Mouse (Mus musculus): ENCODE data around the gene Kif27. TPM values are rescaled to one million over a fixed set of nuclear protein-coding genes. Genes with fewer than 3 reads are reported as not detected.

Gene Kif27
- polyA plus RNA-seq, 1 experiment, result not detected

- Histone ChIP-seq H3K4me1 (ENCODE audit: control insufficient read depth, insufficient read depth, low read length) (no peaks in the 10 kb centered on the region), H3K4me3 (ENCODE audit: insufficient read depth, low read depth, low read length) (no peak overlapping the region), H3K27ac (ENCODE audit: insufficient read depth, low read depth, low read length) (no peak overlapping the region)
- WGBS, result 84% methylated on average over 9 of the region's 9 CpGs
- TF ChIP-seq CTCF (IDR thresholded peaks at IDR 0.05; ENCODE audit: insufficient read depth, low read depth, low read length), result no peak
- no peak for TF ChIP-seq POLR2A (IDR thresholded peaks at IDR 0.05; ENCODE audit: insufficient read depth, low read depth, low read length)
Observed at GRCm38 (mm10) chr13:58302421-58303145, 56.3 kb downstream of the Kif27 start.

DNA sequence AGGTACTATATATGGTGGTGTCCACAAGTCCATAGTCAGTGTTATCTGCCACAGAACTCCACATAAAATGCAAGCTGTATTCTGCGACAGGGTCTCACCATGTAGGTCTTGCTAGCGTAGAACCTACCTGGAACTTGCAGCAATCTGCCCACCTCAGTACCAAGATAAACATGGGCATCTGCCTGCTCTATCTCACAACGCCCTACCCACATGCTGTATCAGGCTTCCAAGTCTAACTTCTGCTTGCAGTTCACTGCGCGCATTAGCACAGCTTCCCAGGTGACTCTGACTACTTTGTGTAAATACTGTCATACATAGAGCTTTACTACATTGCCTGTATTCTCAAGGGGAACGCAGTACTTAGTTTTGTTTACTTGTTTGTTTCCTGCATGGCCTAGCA lies 57.0 kb downstream of the Kif27 start:
- WGBS, result 98% methylated on average over 6 of the region's 6 CpGs
- TF ChIP-seq CTCF (IDR thresholded peaks at IDR 0.05; ENCODE audit: insufficient read depth, low read depth, low read length) (no peak), POLR2A (IDR thresholded peaks at IDR 0.05; ENCODE audit: insufficient read depth, low read depth, low read length) (no peak)

DNA sequence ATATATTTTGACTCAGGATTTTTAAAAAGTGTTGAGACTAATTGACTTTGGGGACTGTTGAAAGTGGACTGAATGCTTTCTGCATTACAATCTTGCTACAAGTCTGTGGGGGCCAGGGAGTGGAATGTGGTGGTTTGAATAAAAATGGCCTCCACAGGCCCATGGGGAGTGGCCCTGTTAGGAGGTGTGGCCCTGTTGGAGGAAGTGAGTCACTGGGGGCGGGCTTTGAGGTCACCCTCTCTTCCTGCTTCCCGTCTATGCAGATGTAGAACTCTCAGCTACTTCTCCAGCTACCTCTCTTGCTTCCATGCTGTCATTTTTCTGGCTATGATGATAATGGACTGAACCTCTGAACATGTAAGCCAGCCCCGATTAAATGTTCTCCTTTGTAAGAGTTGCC lies 60.2 kb downstream of the Kif27 start:
- H3K4me3 ChIP-seq (ENCODE audit: insufficient read depth, low read depth, low read length), result no peak overlapping the region
- no peak for TF ChIP-seq POLR2A (IDR thresholded peaks at IDR 0.05; ENCODE audit: insufficient read depth, low read depth, low read length)
- no peak for TF ChIP-seq CTCF (IDR thresholded peaks at IDR 0.05; ENCODE audit: insufficient read depth, low read depth, low read length)
- no peaks in the 10 kb centered on the region for H3K4me1 ChIP-seq (ENCODE audit: control insufficient read depth, insufficient read depth, low read length)
- no peak overlapping the region for H3K27ac ChIP-seq (ENCODE audit: insufficient read depth, low read depth, low read length)
- 91% methylated on average over 3 of the region's 3 CpGs for WGBS

More for the DNA sequence above, 57.0 kb downstream of the Kif27 start:
- Histone ChIP-seq H3K27ac (ENCODE audit: insufficient read depth, low read depth, low read length) (no peak overlapping the region), H3K4me3 (ENCODE audit: insufficient read depth, low read depth, low read length) (no peak overlapping the region), H3K4me1 (ENCODE audit: control insufficient read depth, insufficient read depth, low read length) (no peaks in the 10 kb centered on the region)

DNA sequence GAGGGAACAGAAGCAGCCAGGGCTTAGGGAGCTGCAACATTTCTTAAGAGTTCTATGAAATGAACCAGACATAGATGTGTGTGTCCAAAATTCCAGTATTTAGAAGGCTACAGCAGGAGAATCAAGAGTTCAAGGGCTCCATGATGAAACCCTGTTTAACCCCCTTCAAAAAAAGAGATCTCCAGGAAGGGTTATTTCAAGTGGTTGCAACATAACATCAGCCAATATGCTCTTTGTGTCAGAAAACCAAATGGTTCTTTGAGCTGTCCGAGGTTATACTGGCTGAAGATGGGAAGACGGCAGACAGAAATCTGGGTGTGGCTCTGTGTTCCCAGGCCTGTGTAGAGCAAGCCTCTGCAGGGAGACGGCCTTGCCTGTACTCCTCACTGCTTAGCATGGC lies 63.3 kb downstream of the Kif27 start:
- Histone ChIP-seq H3K4me3 (ENCODE audit: insufficient read depth, low read depth, low read length) (no peak overlapping the region), H3K4me1 (ENCODE audit: control insufficient read depth, insufficient read depth, low read length) (no peaks in the 10 kb centered on the region), H3K27ac (ENCODE audit: insufficient read depth, low read depth, low read length) (no peak overlapping the region)
- TF ChIP-seq POLR2A (IDR thresholded peaks at IDR 0.05; ENCODE audit: insufficient read depth, low read depth, low read length) (no peak), CTCF (IDR thresholded peaks at IDR 0.05; ENCODE audit: insufficient read depth, low read depth, low read length) (no peak)
- WGBS, result 90% methylated on average over 3 of the region's 3 CpGs

DNA sequence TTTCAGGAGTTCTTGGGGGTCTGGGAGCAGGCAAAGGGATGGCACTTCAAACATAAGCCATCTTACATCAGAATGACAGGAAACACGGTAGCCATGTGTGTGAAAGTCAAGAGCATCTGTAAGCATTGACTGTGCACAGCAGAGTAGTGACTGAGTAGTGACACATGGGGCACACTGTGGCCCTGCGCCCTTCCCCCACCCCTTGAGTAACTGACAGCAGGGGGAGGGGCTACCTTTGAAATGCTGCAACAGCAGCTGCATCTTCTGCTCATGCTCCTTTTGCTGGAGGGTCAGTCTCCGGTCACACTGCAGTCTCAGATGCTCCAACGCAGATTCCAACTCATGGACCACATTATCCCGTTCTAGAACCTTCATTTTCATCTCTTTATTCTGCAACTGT lies 66.1 kb downstream of the Kif27 start:
- H3K4me1 ChIP-seq (ENCODE audit: control insufficient read depth, insufficient read depth, low read length), result no peaks in the 10 kb centered on the region
- no peak overlapping the region for H3K27ac ChIP-seq (ENCODE audit: insufficient read depth, low read depth, low read length)
- H3K4me3 ChIP-seq (ENCODE audit: insufficient read depth, low read depth, low read length), result no peak overlapping the region
- 56% methylated on average over 5 of the region's 5 CpGs for WGBS
- no peak for TF ChIP-seq CTCF (IDR thresholded peaks at IDR 0.05; ENCODE audit: insufficient read depth, low read depth, low read length)
- TF ChIP-seq POLR2A (IDR thresholded peaks at IDR 0.05; ENCODE audit: insufficient read depth, low read depth, low read length), result no peak

DNA sequence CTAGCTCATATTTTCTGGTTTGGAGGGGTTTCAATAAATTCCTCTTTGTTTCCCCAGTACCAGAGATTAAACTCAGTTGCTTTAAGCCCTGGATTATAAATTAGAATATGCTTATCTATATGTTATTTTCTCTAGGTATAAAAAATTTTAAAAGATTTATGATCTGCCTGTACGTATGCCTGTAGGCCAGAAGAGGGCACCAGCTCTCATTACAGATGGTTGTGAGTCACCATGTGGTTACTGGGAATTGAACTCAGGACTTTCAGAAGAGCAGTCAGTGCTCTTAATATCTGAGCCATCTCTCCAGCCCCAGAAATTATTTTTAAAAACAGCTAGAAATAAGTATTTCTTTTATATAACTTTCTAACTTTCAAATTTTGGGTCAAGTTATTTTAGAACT lies 69.6 kb downstream of the Kif27 start:
- Histone ChIP-seq H3K4me3 (ENCODE audit: insufficient read depth, low read depth, low read length) (no peak overlapping the region), H3K4me1 (ENCODE audit: control insufficient read depth, insufficient read depth, low read length) (no peaks in the 10 kb centered on the region), H3K27ac (ENCODE audit: insufficient read depth, low read depth, low read length) (no peak overlapping the region)
- TF ChIP-seq POLR2A (IDR thresholded peaks at IDR 0.05; ENCODE audit: insufficient read depth, low read depth, low read length), result no peak
- no peak for TF ChIP-seq CTCF (IDR thresholded peaks at IDR 0.05; ENCODE audit: insufficient read depth, low read depth, low read length)
- 89% methylated on average over 1 of the region's 1 CpGs for WGBS

- Histone ChIP-seq H3K4me3 (ENCODE audit: insufficient read depth, low read depth, low read length) (no peak overlapping the region), H3K4me1 (ENCODE audit: control insufficient read depth, insufficient read depth, low read length) (no peaks in the 10 kb centered on the region), H3K27ac (ENCODE audit: insufficient read depth, low read depth, low read length) (no peak overlapping the region)
- TF ChIP-seq CTCF (IDR thresholded peaks at IDR 0.05; ENCODE audit: insufficient read depth, low read depth, low read length), result peak; percentile 95
- no peak for TF ChIP-seq POLR2A (IDR thresholded peaks at IDR 0.05; ENCODE audit: insufficient read depth, low read depth, low read length)
- WGBS, result 10% methylated on average over 13 of the region's 13 CpGs
Observed at GRCm38 (mm10) chr13:58287822-58288221, 71.1 kb downstream of the Kif27 start.

GRCm38 (mm10) chr13:58283466-58283865 lies 75.5 kb downstream of the Kif27 start:
- no peak for TF ChIP-seq POLR2A (IDR thresholded peaks at IDR 0.05; ENCODE audit: insufficient read depth, low read depth, low read length)
- TF ChIP-seq CTCF (IDR thresholded peaks at IDR 0.05; ENCODE audit: insufficient read depth, low read depth, low read length), result no peak
- Histone ChIP-seq H3K27ac (ENCODE audit: insufficient read depth, low read depth, low read length) (no peak overlapping the region), H3K4me1 (ENCODE audit: control insufficient read depth, insufficient read depth, low read length) (no peaks in the 10 kb centered on the region), H3K4me3 (ENCODE audit: insufficient read depth, low read depth, low read length) (no peak overlapping the region)
- WGBS, result 71% methylated on average over 4 of the region's 4 CpGs

GRCm38 (mm10) chr13:58281936-58282335 lies 77.0 kb downstream of the Kif27 start:
- TF ChIP-seq POLR2A (IDR thresholded peaks at IDR 0.05; ENCODE audit: insufficient read depth, low read depth, low read length) (no peak), CTCF (IDR thresholded peaks at IDR 0.05; ENCODE audit: insufficient read depth, low read depth, low read length) (no peak)
- Histone ChIP-seq H3K27ac (ENCODE audit: insufficient read depth, low read depth, low read length) (no peak overlapping the region), H3K4me3 (ENCODE audit: insufficient read depth, low read depth, low read length) (no peak overlapping the region), H3K4me1 (ENCODE audit: control insufficient read depth, insufficient read depth, low read length) (no peaks in the 10 kb centered on the region)
- WGBS, result 75% methylated on average over 4 of the region's 4 CpGs
